Mouse (Mus musculus) midbrain, embryonic 12.5 days (tissue): ENCODE data around the gene Slc6a16. TPM values are rescaled to one million over a fixed set of nuclear protein-coding genes. Genes with fewer than 3 reads are reported as not detected.

Source experiments
- ATAC-seq: fragments of 200-750 bp; cut with Nextera tagmentation; 2 replicates; pipeline ENCODE4 v1.8.0; 2017; ENCODE audit warnings: low read depth, moderate TSS enrichment, moderate library complexity; ENCODE audit not compliant: low FRiP score
- H3K27ac ChIP-seq: fragments of 300-500 bp; sonication (generic); replicated peaks from 2 replicates; pipeline ENCODE4 v1.5.1; 2016; ENCODE audit warnings: mild to moderate bottlenecking
- H3K27me3 ChIP-seq: fragments of 300-500 bp; sonication (generic); 2 replicates; pipeline ENCODE4 v1.6.1; 2016; ENCODE audit warnings: mild to moderate bottlenecking
- H3K36me3 ChIP-seq: fragments of 300-500 bp; sonication (generic); 2 replicates; pipeline ENCODE4 v1.6.1; 2016
- H3K4me1 ChIP-seq: fragments of 300-500 bp; sonication (generic); 2 replicates; pipeline ENCODE4 v1.6.1; 2016
- H3K4me2 ChIP-seq: fragments of 300-500 bp; sonication (generic); replicated peaks from 2 replicates; pipeline ENCODE4 v1.6.1; 2016; ENCODE audit warnings: mild to moderate bottlenecking, moderate library complexity
- H3K4me3 ChIP-seq: fragments of 300-500 bp; sonication (generic); 2 replicates; pipeline ENCODE4 v1.5.1; 2016; ENCODE audit warnings: mild to moderate bottlenecking
- H3K9ac ChIP-seq: fragments of 300-500 bp; sonication (generic); replicated peaks from 2 replicates; pipeline ENCODE4 v1.6.1; 2016; ENCODE audit warnings: mild to moderate bottlenecking, moderate library complexity
- H3K9me3 ChIP-seq: fragments of 300-500 bp; sonication (generic); 2 replicates; pipeline ENCODE4 v1.6.1; 2016; ENCODE audit warnings: mild to moderate bottlenecking
- WGBS: fragments of 180-500 bp; shearing (Covaris S2); methylation state at CpG from one replicate; pipeline ENCODE4 v1.1.7; 2016; 5-methylcytosine and 5-hydroxymethylcytosine counted together
- polyA plus RNA-seq: library from polyadenylated mRNA; unstranded; fragments of >200 nt; fragmentation: Nextera tagmentation; extraction: Ambion mirVana; gene quantifications from 2 replicates; pipeline ENCODE4 v1.2.1, GENCODE M21; 2016

The Slc6a16 gene
- polyA plus RNA-seq, 1 experiment from 2014 or later, result 0.14 TPM

GRCm38 (mm10) chr7:45224826-45225225 lies 16.1 kb upstream of the Slc6a16 start:
- no peak for ATAC-seq
- WGBS, result 94% methylated on average over 7 of the region's 7 CpGs
- H3K4me1 ChIP-seq, result no peaks in the 10 kb centered on the region
- H3K9ac ChIP-seq, result no peak overlapping the region
- peaks cover 98% of the 10 kb centered on the region for H3K36me3 ChIP-seq
- H3K27me3 ChIP-seq, result no peaks in the 10 kb centered on the region
- no peak overlapping the region for H3K4me2 ChIP-seq
- H3K9me3 ChIP-seq, result no peaks in the 10 kb centered on the region
- H3K27ac ChIP-seq, result no peak overlapping the region
- H3K4me3 ChIP-seq, result no peak overlapping the region

- Histone ChIP-seq H3K27ac (no peak overlapping the region), H3K4me3 (no peak overlapping the region), H3K36me3 (peaks cover 89% of the 10 kb centered on the region), H3K27me3 (no peaks in the 10 kb centered on the region), H3K9ac (no peak overlapping the region), H3K9me3 (no peaks in the 10 kb centered on the region), H3K4me2 (no peak overlapping the region), H3K4me1 (no peaks in the 10 kb centered on the region)
- ATAC-seq, result no peak
- whole genome bisulfite sequencing, result 96% methylated on average over 5 of the region's 5 CpGs
Measured at GRCm38 (mm10) chr7:45226421-45226820, 14.5 kb upstream of the Slc6a16 start.

GRCm38 (mm10) chr7:45228548-45228947 lies 12.3 kb upstream of the Slc6a16 start:
- H3K9ac ChIP-seq, result no peak overlapping the region
- H3K4me1 ChIP-seq, result peaks cover 7% of the 10 kb centered on the region
- H3K9me3 ChIP-seq, result no peaks in the 10 kb centered on the region
- no peak overlapping the region for H3K27ac ChIP-seq
- no peak overlapping the region for H3K4me3 ChIP-seq
- 97% methylated on average over 18 of the region's 18 CpGs for whole genome bisulfite sequencing
- H3K27me3 ChIP-seq, result 0 out of 2 replicates have a peak, but pooled peaks cover under 1% of the 10 kb centered on the region
- no peak for ATAC-seq
- H3K36me3 ChIP-seq, result peaks cover 85% of the 10 kb centered on the region
- no peak overlapping the region for H3K4me2 ChIP-seq

- no peak for ATAC-seq
- Histone ChIP-seq H3K4me1 (peaks cover 12% of the 10 kb centered on the region), H3K4me2 (no peak overlapping the region), H3K36me3 (peaks cover 80% of the 10 kb centered on the region), H3K9ac (no peak overlapping the region), H3K27me3 (peaks cover 5% of the 10 kb centered on the region; the same call in 1 of the 2 replicates), H3K27ac (no peak overlapping the region), H3K4me3 (no peak overlapping the region), H3K9me3 (no peaks in the 10 kb centered on the region)
- 94% methylated on average over 8 of the region's 8 CpGs for WGBS
Measured at GRCm38 (mm10) chr7:45229046-45229445, 11.8 kb upstream of the Slc6a16 start.

GRCm38 (mm10) chr7:45229459-45230203 lies 11.3 kb upstream of the Slc6a16 start:
- Histone ChIP-seq H3K36me3 (peaks cover 74% of the 10 kb centered on the region), H3K4me1 (peaks cover 18% of the 10 kb centered on the region), H3K27me3 (peaks cover 9% of the 10 kb centered on the region; the same call in 1 of the 2 replicates), H3K27ac (peak overlapping the region; percentile 2; the same call in 1 of the 2 replicates), H3K4me3 (no peak overlapping the region), H3K9ac (no peak overlapping the region), H3K4me2 (no peak overlapping the region), H3K9me3 (no peaks in the 10 kb centered on the region)
- ATAC-seq, result no peak
- 90% methylated on average over 7 of the region's 7 CpGs for WGBS

- ATAC-seq, result no peak
- Histone ChIP-seq H3K36me3 (peaks cover 59% of the 10 kb centered on the region), H3K4me3 (no peak overlapping the region), H3K9me3 (no peaks in the 10 kb centered on the region), H3K4me1 (peaks cover 30% of the 10 kb centered on the region), H3K9ac (no peak overlapping the region), H3K27me3 (peaks cover 9% of the 10 kb centered on the region; the same call in 1 of the 2 replicates), H3K27ac (no peak overlapping the region), H3K4me2 (no peak overlapping the region)
- WGBS, result 91% methylated on average over 12 of the region's 12 CpGs
Measured at GRCm38 (mm10) chr7:45231192-45231591, 9.7 kb upstream of the Slc6a16 start.

- Histone ChIP-seq H3K4me3 (no peak overlapping the region), H3K36me3 (peaks cover 51% of the 10 kb centered on the region)
Measured at GRCm38 (mm10) chr7:45231941-45232340, 8.9 kb upstream of the Slc6a16 start.

GRCm38 (mm10) chr7:45232716-45233465 lies 8.0 kb upstream of the Slc6a16 start:
- H3K4me2 ChIP-seq, result no peak overlapping the region
- H3K27ac ChIP-seq, result no peak overlapping the region
- ATAC-seq, result no peak
- H3K36me3 ChIP-seq, result peaks cover 44% of the 10 kb centered on the region
- H3K4me3 ChIP-seq, result no peak overlapping the region
- H3K9ac ChIP-seq, result no peak overlapping the region
- peaks cover 26% of the 10 kb centered on the region for H3K27me3 ChIP-seq
- WGBS, result 70% methylated on average over 13 of the region's 13 CpGs
- no peaks in the 10 kb centered on the region for H3K9me3 ChIP-seq
- peaks cover 30% of the 10 kb centered on the region for H3K4me1 ChIP-seq

More at GRCm38 (mm10) chr7:45231941-45232340, 8.9 kb upstream of the Slc6a16 start:
- Histone ChIP-seq H3K9ac (no peak overlapping the region), H3K4me2 (no peak overlapping the region), H3K27me3 (peaks cover 16% of the 10 kb centered on the region), H3K4me1 (peaks cover 30% of the 10 kb centered on the region), H3K9me3 (no peaks in the 10 kb centered on the region), H3K27ac (no peak overlapping the region)
- no peak for ATAC-seq
- WGBS, result 86% methylated on average over 11 of the region's 11 CpGs

GRCm38 (mm10) chr7:45233580-45234332 lies 7.1 kb upstream of the Slc6a16 start:
- peaks cover 33% of the 10 kb centered on the region for H3K27me3 ChIP-seq

GRCm38 (mm10) chr7:45234333-45234841 lies 6.5 kb upstream of the Slc6a16 start:
- 0 out of 2 replicates have a peak overlapping the region, but pooled peaks have one; percentile 20 for H3K9ac ChIP-seq
- peak overlapping the region; percentile 36 for H3K4me2 ChIP-seq
- H3K27ac ChIP-seq, result peak overlapping the region; percentile 71
- H3K36me3 ChIP-seq, result peaks cover 29% of the 10 kb centered on the region
- ATAC-seq, result 0 out of 2 replicates have a peak, but pooled peaks have one; percentile 2
- no peaks in the 10 kb centered on the region for H3K9me3 ChIP-seq
- 0 out of 2 replicates have a peak overlapping the region, but pooled peaks have one; percentile 8 for H3K4me3 ChIP-seq
- 9% methylated on average over 29 of the region's 29 CpGs for WGBS
- H3K4me1 ChIP-seq, result peaks cover 30% of the 10 kb centered on the region
- H3K27me3 ChIP-seq, result peaks cover 39% of the 10 kb centered on the region

More at GRCm38 (mm10) chr7:45233580-45234332, 7.1 kb upstream of the Slc6a16 start:
- peaks cover 30% of the 10 kb centered on the region for H3K4me1 ChIP-seq
- 0 out of 2 replicates have a peak overlapping the region, but pooled peaks have one; percentile 20 for H3K9ac ChIP-seq
- H3K4me2 ChIP-seq, result peak overlapping the region; percentile 36
- H3K9me3 ChIP-seq, result no peaks in the 10 kb centered on the region
- WGBS, result 28% methylated on average over 20 of the region's 20 CpGs
- 0 out of 2 replicates have a peak overlapping the region, but pooled peaks have one; percentile 5 for H3K4me3 ChIP-seq
- ATAC-seq, result peak; percentile 13; the same call in 1 of the 2 replicates
- peak overlapping the region; percentile 71 for H3K27ac ChIP-seq
- H3K36me3 ChIP-seq, result peaks cover 35% of the 10 kb centered on the region

GRCm38 (mm10) chr7:45234922-45235571 lies 5.8 kb upstream of the Slc6a16 start:
- H3K4me3 ChIP-seq, result peak overlapping the region; percentile 8; the same call in 1 of the 2 replicates
- peaks cover 32% of the 10 kb centered on the region for H3K4me1 ChIP-seq
- 0 out of 2 replicates have a peak overlapping the region, but pooled peaks have one; percentile 41 for H3K9ac ChIP-seq
- WGBS, result 5% methylated on average over 21 of the region's 21 CpGs
- peak overlapping the region; percentile 36 for H3K4me2 ChIP-seq
- H3K9me3 ChIP-seq, result no peaks in the 10 kb centered on the region
- peaks cover 46% of the 10 kb centered on the region for H3K27me3 ChIP-seq
- peak overlapping the region; percentile 71 for H3K27ac ChIP-seq
- ATAC-seq, result peak; percentile 82
- H3K36me3 ChIP-seq, result peaks cover 23% of the 10 kb centered on the region
